Mouse (Mus musculus) midbrain, embryonic 15.5 days (tissue): ENCODE data around the gene Cacng6. TPM values are rescaled to one million over a fixed set of nuclear protein-coding genes. Genes with fewer than 3 reads are reported as not detected.

Source experiments
- ATAC-seq: fragments of 200-750 bp; cut with Nextera tagmentation; replicated peaks from 2 replicates; pipeline ENCODE4 v1.8.0; 2017; ENCODE audit warnings: moderate TSS enrichment
- H3K27ac ChIP-seq: fragments of 300-500 bp; sonication (generic); 2 replicates; pipeline ENCODE4 v1.5.1; 2015; ENCODE audit warnings: mild to moderate bottlenecking, inconsistent platforms
- H3K27me3 ChIP-seq: fragments of 300-500 bp; sonication (generic); replicated peaks from 2 replicates; pipeline ENCODE4 v1.6.1; 2015; ENCODE audit warnings: inconsistent platforms
- H3K36me3 ChIP-seq: fragments of 300-500 bp; sonication (generic); replicated peaks from 2 replicates; pipeline ENCODE4 v1.6.1; 2015; ENCODE audit warnings: inconsistent platforms
- H3K4me1 ChIP-seq: fragments of 300-500 bp; sonication (generic); 2 replicates; pipeline ENCODE4 v1.6.1; 2015; ENCODE audit warnings: inconsistent platforms
- H3K4me2 ChIP-seq: fragments of 300-500 bp; sonication (generic); 2 replicates; pipeline ENCODE4 v1.6.1; 2015; ENCODE audit warnings: inconsistent platforms, mild to moderate bottlenecking, moderate library complexity
- H3K4me3 ChIP-seq: fragments of 300-500 bp; sonication (generic); 2 replicates; pipeline ENCODE4 v1.5.1; 2015; ENCODE audit warnings: mild to moderate bottlenecking, inconsistent platforms
- H3K9ac ChIP-seq: fragments of 300-500 bp; sonication (generic); 2 replicates; pipeline ENCODE4 v1.6.1; 2015; ENCODE audit warnings: mild to moderate bottlenecking, inconsistent platforms
- H3K9me3 ChIP-seq: fragments of 300-500 bp; sonication (generic); 2 replicates; pipeline ENCODE4 v1.6.1; 2016; ENCODE audit warnings: inconsistent platforms
- WGBS: fragments of 180-500 bp; shearing (Covaris S2); methylation state at CpG from one replicate; pipeline ENCODE4 v1.1.7; 2015; ENCODE audit warnings: mixed read lengths; 5-methylcytosine and 5-hydroxymethylcytosine counted together
- polyA plus RNA-seq: library from polyadenylated mRNA; unstranded; fragments of >200 nt; fragmentation: Nextera tagmentation; extraction: Ambion mirVana; gene quantifications from 2 replicates; pipeline ENCODE4 v1.2.1, GENCODE M21; 2015

Cacng6 gene
- polyA plus RNA-seq, 1 experiment from 2014 or later: not detected

GRCm38 (mm10) chr7:3422051-3422450 is 1.9 kb upstream of the Cacng6 start:
- H3K36me3 ChIP-seq: no peaks in the 10 kb centered on the region
- H3K4me3 ChIP-seq: no peak overlapping the region
- H3K9ac ChIP-seq: no peak overlapping the region
- H3K4me2 ChIP-seq: no peak overlapping the region
- H3K4me1 ChIP-seq: peaks cover 7% of the 10 kb centered on the region
- WGBS: 57% methylated on average over 7 of the region's 7 CpGs
- no peak overlapping the region for H3K27ac ChIP-seq
- no peak for ATAC-seq
- H3K9me3 ChIP-seq: no peaks in the 10 kb centered on the region
- peaks cover 37% of the 10 kb centered on the region for H3K27me3 ChIP-seq

GRCm38 (mm10) chr7:3423430-3423829 is 565 bp upstream of the Cacng6 start:
- Histone ChIP-seq H3K9me3 (no peaks in the 10 kb centered on the region), H3K36me3 (no peaks in the 10 kb centered on the region), H3K4me3 (peak overlapping the region; percentile 17; the same call in 1 of the 2 replicates), H3K4me2 (peak overlapping the region; percentile 49), H3K9ac (no peak overlapping the region), H3K27ac (no peak overlapping the region), H3K27me3 (peaks cover 37% of the 10 kb centered on the region), H3K4me1 (peaks cover 7% of the 10 kb centered on the region)
- 0% methylated on average over 30 of the region's 30 CpGs for WGBS
- ATAC-seq: peak; percentile 26; the same call in 1 of the 2 replicates

- H3K4me1 ChIP-seq: peaks cover 7% of the 10 kb centered on the region
- H3K4me2 ChIP-seq: no peak overlapping the region
- no peaks in the 10 kb centered on the region for H3K36me3 ChIP-seq
- no peak for ATAC-seq
- H3K4me3 ChIP-seq: no peak overlapping the region
- H3K27me3 ChIP-seq: peaks cover 37% of the 10 kb centered on the region
- H3K9me3 ChIP-seq: no peaks in the 10 kb centered on the region
- no peak overlapping the region for H3K27ac ChIP-seq
- H3K9ac ChIP-seq: no peak overlapping the region
- WGBS: 89% methylated on average over 5 of the region's 5 CpGs
Measured at GRCm38 (mm10) chr7:3425141-3425540, 1.1 kb downstream of the Cacng6 start.

GRCm38 (mm10) chr7:3430161-3430560 is 6.2 kb downstream of the Cacng6 start:
- ATAC-seq: no peak
- H3K9me3 ChIP-seq: no peaks in the 10 kb centered on the region
- H3K4me1 ChIP-seq: no peaks in the 10 kb centered on the region
- H3K4me3 ChIP-seq: no peak overlapping the region
- H3K27ac ChIP-seq: no peak overlapping the region
- H3K4me2 ChIP-seq: no peak overlapping the region
- H3K9ac ChIP-seq: no peak overlapping the region
- peaks cover 9% of the 10 kb centered on the region for H3K27me3 ChIP-seq
- 78% methylated on average over 6 of the region's 6 CpGs for WGBS
- H3K36me3 ChIP-seq: no peaks in the 10 kb centered on the region

GRCm38 (mm10) chr7:3432066-3432465 is 8.1 kb downstream of the Cacng6 start:
- no peaks in the 10 kb centered on the region for H3K36me3 ChIP-seq
- no peaks in the 10 kb centered on the region for H3K4me1 ChIP-seq
- no peak for ATAC-seq
- no peaks in the 10 kb centered on the region for H3K9me3 ChIP-seq
- H3K4me3 ChIP-seq: no peak overlapping the region
- no peak overlapping the region for H3K4me2 ChIP-seq
- WGBS: 91% methylated on average over 1 of the region's 1 CpGs
- 0 out of 2 replicates have a peak, but pooled peaks cover 2% of the 10 kb centered on the region for H3K27me3 ChIP-seq
- H3K27ac ChIP-seq: no peak overlapping the region
- H3K9ac ChIP-seq: no peak overlapping the region

GRCm38 (mm10) chr7:3437941-3438340 is 13.9 kb downstream of the Cacng6 start:
- H3K36me3 ChIP-seq: no peaks in the 10 kb centered on the region
- 49% methylated on average over 5 of the region's 5 CpGs for WGBS
- H3K4me1 ChIP-seq: no peaks in the 10 kb centered on the region
- H3K9ac ChIP-seq: no peak overlapping the region
- no peak overlapping the region for H3K27ac ChIP-seq
- no peak overlapping the region for H3K4me2 ChIP-seq
- no peak overlapping the region for H3K4me3 ChIP-seq
- no peaks in the 10 kb centered on the region for H3K9me3 ChIP-seq
- H3K27me3 ChIP-seq: no peaks in the 10 kb centered on the region
- no peak for ATAC-seq

GRCm38 (mm10) chr7:3439984-3440383 is 16.0 kb downstream of the Cacng6 start:
- no peak overlapping the region for H3K4me2 ChIP-seq
- H3K4me1 ChIP-seq: no peaks in the 10 kb centered on the region
- no peak overlapping the region for H3K4me3 ChIP-seq
- ATAC-seq: no peak
- H3K9me3 ChIP-seq: no peaks in the 10 kb centered on the region
- 93% methylated on average over 11 of the region's 11 CpGs for WGBS
- H3K27me3 ChIP-seq: no peaks in the 10 kb centered on the region
- no peak overlapping the region for H3K27ac ChIP-seq
- no peaks in the 10 kb centered on the region for H3K36me3 ChIP-seq
- no peak overlapping the region for H3K9ac ChIP-seq

- Histone ChIP-seq H3K36me3 (no peaks in the 10 kb centered on the region), H3K4me2 (no peak overlapping the region)
Measured at GRCm38 (mm10) chr7:3440526-3440925, 16.5 kb downstream of the Cacng6 start.

GRCm38 (mm10) chr7:3442476-3443062 is 18.6 kb downstream of the Cacng6 start:
- no peak overlapping the region for H3K4me2 ChIP-seq
- 83% methylated on average over 10 of the region's 10 CpGs for WGBS
- H3K27ac ChIP-seq: no peak overlapping the region
- H3K9me3 ChIP-seq: no peaks in the 10 kb centered on the region
- H3K4me1 ChIP-seq: no peaks in the 10 kb centered on the region
- ATAC-seq: no peak
- no peaks in the 10 kb centered on the region for H3K27me3 ChIP-seq
- H3K4me3 ChIP-seq: no peak overlapping the region
- H3K9ac ChIP-seq: no peak overlapping the region
- H3K36me3 ChIP-seq: no peaks in the 10 kb centered on the region

More at GRCm38 (mm10) chr7:3440526-3440925, 16.5 kb downstream of the Cacng6 start:
- Histone ChIP-seq H3K4me1 (no peaks in the 10 kb centered on the region), H3K4me3 (no peak overlapping the region), H3K27ac (no peak overlapping the region), H3K27me3 (no peaks in the 10 kb centered on the region), H3K9ac (no peak overlapping the region), H3K9me3 (no peaks in the 10 kb centered on the region)
- WGBS: 59% methylated on average over 8 of the region's 8 CpGs
- no peak for ATAC-seq

GRCm38 (mm10) chr7:3444678-3445077 is 20.7 kb downstream of the Cacng6 start:
- Histone ChIP-seq H3K4me1 (no peaks in the 10 kb centered on the region), H3K4me3 (no peak overlapping the region), H3K27me3 (no peaks in the 10 kb centered on the region), H3K9me3 (no peaks in the 10 kb centered on the region), H3K4me2 (no peak overlapping the region), H3K9ac (no peak overlapping the region), H3K36me3 (no peaks in the 10 kb centered on the region), H3K27ac (no peak overlapping the region)
- 89% methylated on average over 3 of the region's 3 CpGs for WGBS
- ATAC-seq: no peak

- H3K27me3 ChIP-seq: no peaks in the 10 kb centered on the region
- ATAC-seq: no peak
- no peak overlapping the region for H3K4me2 ChIP-seq
- H3K27ac ChIP-seq: no peak overlapping the region
- H3K9me3 ChIP-seq: no peaks in the 10 kb centered on the region
- H3K36me3 ChIP-seq: no peaks in the 10 kb centered on the region
- H3K9ac ChIP-seq: no peak overlapping the region
- 74% methylated on average over 3 of the region's 3 CpGs for WGBS
- no peaks in the 10 kb centered on the region for H3K4me1 ChIP-seq
- no peak overlapping the region for H3K4me3 ChIP-seq
Measured at GRCm38 (mm10) chr7:3446584-3446983, 22.6 kb downstream of the Cacng6 start.

- H3K27me3 ChIP-seq: no peaks in the 10 kb centered on the region
Measured at GRCm38 (mm10) chr7:3447026-3447425, 23.0 kb downstream of the Cacng6 start.

GRCm38 (mm10) chr7:3448737-3449454 is 24.9 kb downstream of the Cacng6 start:
- ATAC-seq: peak; percentile 90
- no peaks in the 10 kb centered on the region for H3K27me3 ChIP-seq
- H3K4me2 ChIP-seq: no peak overlapping the region
- H3K36me3 ChIP-seq: no peaks in the 10 kb centered on the region
- no peak overlapping the region for H3K27ac ChIP-seq
- no peak overlapping the region for H3K9ac ChIP-seq
- no peaks in the 10 kb centered on the region for H3K4me1 ChIP-seq
- 22% methylated on average over 15 of the region's 15 CpGs for WGBS
- H3K9me3 ChIP-seq: no peaks in the 10 kb centered on the region
- no peak overlapping the region for H3K4me3 ChIP-seq

More at GRCm38 (mm10) chr7:3447026-3447425, 23.0 kb downstream of the Cacng6 start:
- no peak overlapping the region for H3K4me2 ChIP-seq
- H3K4me3 ChIP-seq: no peak overlapping the region
- 75% methylated on average over 4 of the region's 4 CpGs for WGBS
- no peak overlapping the region for H3K27ac ChIP-seq
- ATAC-seq: no peak
- no peaks in the 10 kb centered on the region for H3K4me1 ChIP-seq
- no peaks in the 10 kb centered on the region for H3K9me3 ChIP-seq
- H3K9ac ChIP-seq: no peak overlapping the region
- H3K36me3 ChIP-seq: no peaks in the 10 kb centered on the region
